Mouse (Mus musculus): ENCODE results near the gene Hsd17b2.

DNA sequence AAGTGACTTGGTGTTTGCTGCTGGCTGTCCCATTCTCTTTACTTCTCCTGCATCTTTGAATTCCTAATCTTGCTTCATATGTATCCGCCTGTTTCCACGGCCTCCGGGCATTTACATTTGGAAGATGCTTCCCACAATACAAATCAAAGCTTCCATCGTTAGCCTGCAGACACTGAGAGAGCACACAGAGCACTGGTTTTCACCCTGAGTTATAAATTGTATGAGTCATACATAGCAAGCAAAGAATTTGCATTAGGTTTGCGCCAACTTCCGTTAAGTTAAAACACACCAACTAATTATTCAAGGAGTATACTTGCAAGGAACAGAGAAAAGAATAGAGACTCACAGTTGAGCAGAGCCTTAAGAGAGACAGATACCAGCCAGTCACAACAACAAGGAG, 77.6 kb downstream of the Hsd17b2 start:
- no peak for TF ChIP-seq POLR2A (IDR thresholded peaks at IDR 0.05; ENCODE audit: borderline replicate concordance, extremely low read depth, low read depth, low read length)
- no peak for TF ChIP-seq CTCF (IDR thresholded peaks at IDR 0.05; ENCODE audit: insufficient read depth, low read length)
